Mouse (Mus musculus): ENCODE measurements around the gene Akap8l.
A peak's percentile ranks its signal among the peaks of the same experiment; 100 is the strongest.

The Akap8l gene

GRCm38 (mm10) chr17:32358192-32358942, 8.0 kb upstream of the Akap8l start:
- DNase-seq (ENCODE audit: low spot score in 2 of 2) = no peak

- DNase-seq (ENCODE audit: low spot score in 2 of 2) = no peak
Measured at GRCm38 (mm10) chr17:32356766-32357760, 6.7 kb upstream of the Akap8l start.

DNA sequence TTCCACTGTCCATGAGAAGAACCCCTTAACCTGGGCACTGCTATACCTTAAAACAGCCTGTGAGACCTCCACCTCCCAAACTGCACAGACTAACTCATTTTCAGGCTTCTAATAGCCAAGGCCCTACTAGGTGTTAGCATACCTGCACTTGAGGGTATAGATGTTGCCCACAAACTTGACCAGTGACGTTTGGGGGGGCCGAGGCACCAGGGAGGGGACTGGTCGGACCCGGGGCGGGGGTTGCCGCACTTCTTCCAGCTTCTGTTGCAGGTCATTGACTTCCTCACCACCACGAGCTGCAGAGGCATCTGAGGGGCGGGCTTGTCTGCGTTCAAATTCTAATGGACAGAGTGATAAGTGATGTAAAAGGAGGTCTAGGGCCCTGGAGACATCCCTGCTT, 5.9 kb upstream of the Akap8l start:
- DNase-seq (ENCODE audit: low spot score in 2 of 2) = no peak

GRCm38 (mm10) chr17:32355031-32355430, 4.6 kb upstream of the Akap8l start:
- no peak for DNase-seq (ENCODE audit: low spot score in 2 of 2)

- no peak for DNase-seq (ENCODE audit: low spot score in 2 of 2)
Measured at GRCm38 (mm10) chr17:32354211-32354610, 3.8 kb upstream of the Akap8l start.

DNA sequence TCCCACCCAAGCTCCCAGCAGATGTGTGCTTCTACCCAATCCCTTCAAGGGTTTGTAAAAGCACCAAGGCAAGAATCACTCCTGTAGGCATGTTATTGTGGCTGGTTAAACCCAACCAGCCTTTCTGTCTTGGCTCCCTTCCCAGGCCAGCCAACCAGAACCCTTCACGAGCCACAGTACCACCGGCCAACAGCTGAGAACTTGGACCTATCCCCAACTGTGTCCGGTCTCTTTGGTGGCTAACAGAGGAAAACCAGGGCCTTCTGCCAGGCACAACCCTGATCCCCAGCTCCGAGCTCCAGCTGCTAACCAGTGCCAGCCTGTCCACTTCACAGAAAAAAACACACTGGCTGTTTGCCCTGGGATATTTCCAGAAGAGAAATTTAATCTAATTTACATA, 3.3 kb upstream of the Akap8l start:
- peak in 1 of 2 experiments; percentile 57 for DNase-seq (ENCODE audit: low spot score in 2 of 2)

DNA sequence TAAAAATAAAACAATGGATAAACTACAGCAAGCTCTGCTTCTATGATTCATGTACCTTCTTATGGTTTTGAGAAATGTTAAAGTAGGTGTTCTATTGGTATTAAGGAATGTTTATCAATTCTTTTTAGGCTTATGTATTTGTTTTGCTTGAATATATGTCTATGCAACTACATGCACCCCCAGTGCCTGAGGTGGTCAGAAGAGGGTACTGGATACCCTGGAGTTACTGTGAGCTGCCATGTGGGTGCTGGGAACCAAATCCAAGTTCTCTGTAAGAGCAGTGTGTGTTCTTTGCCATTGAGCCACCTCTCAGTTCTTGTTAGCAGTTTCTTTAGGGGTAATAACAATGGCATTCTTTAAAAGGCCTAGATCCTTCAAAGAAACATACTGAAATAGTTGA, 1.3 kb upstream of the Akap8l start:
- DNase-seq (ENCODE audit: low spot score in 2 of 2) = no peak

DNA sequence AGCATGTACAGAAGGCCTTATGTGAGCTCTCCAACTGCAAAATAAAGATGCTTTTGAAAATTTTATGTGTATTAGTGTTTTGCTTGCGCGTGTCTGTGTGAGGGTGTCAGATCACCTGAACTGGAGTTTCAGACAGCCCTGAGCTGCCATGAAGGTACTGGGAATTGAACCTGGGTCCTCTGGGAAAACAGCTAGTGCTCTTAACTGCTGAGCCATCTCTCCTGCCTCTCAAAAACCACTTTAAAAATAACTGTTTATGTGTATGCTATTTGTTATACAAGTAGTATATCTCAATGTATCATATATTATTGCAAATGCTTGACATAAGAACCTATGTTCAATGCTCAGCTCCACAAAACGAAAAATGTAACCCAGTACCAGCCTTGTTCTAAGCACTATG, 862 bp upstream of the Akap8l start:
- DNase-seq (ENCODE audit: low spot score in 2 of 2) = no peak

- DNase-seq (ENCODE audit: low spot score in 2 of 2) = no peak
Measured at GRCm38 (mm10) chr17:32349851-32350381, 491 bp downstream of the Akap8l start.

DNA sequence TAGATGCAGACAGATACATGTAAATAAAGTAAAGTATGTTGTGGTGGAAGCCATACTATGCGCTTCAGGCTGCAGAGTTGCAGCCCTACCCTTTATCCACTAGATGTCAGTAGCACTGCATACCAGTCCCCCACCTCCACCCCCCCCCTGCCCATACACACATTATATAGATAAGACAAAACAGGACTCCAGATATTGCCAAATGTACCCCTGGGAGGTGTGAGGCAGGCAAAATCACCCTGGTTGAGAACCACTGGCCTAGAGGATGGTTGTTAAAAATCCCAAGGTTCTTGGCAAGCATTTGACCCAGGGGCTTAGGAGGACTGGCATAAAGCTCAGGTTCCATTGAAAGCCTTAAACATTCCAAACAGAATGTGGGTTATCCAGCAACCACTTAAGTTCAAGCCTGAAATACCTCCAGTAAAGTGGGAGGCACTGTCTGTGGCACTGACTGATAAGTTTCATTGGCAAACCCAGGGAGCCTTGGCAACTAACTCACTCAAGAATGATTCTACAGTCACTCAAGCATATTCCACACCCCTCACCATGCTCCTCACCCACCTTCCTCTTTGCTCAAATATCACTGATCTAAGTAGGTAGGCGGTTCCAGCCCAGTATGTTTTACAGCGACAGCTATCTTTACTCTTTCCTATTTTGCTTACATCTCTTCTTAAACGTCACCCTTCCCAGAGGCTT, 1.2 kb downstream of the Akap8l start:
- no peak for DNase-seq (ENCODE audit: low spot score in 2 of 2)

DNA sequence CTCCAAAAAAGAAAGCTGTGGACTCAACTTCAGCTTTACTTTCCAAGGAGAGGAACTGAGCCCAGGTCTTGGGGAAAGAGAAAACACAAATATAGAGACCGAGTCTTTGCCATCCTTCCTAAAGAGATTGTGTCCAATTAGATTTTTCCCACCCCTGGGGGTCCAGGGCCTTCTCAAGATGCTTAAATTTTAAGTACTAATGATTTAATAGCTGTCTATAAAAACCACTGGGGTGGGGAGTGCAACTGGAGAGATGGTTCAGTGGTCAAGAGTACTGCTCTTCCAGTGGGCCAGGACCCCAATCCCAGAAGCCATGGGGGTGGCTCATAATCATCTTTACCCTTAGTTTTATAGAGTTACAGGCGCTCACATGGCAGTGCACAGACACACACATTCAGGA, 2.0 kb downstream of the Akap8l start:
- no peak for DNase-seq (ENCODE audit: low spot score in 2 of 2)

DNA sequence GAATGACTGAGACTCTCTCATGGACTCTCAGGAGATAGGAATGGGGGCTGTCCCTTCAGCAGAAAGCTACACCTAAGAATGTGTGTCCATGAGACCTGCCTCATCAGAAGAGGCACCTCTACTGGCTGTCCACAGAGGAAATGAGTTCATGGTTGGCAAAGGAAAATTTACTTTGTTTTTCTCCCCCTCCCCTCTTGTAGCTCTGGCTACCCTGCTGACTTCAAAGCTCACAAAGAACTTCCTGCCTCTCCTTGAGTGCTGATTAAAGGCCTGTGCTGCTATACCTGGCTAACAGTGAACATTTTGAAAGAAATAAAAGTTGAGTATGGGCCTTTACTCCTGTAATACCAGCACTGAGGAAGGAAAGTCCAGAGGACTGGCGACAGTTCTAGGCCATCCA, 9.3 kb downstream of the Akap8l start:
- DNase-seq (ENCODE audit: low spot score in 2 of 2) = no peak

DNA sequence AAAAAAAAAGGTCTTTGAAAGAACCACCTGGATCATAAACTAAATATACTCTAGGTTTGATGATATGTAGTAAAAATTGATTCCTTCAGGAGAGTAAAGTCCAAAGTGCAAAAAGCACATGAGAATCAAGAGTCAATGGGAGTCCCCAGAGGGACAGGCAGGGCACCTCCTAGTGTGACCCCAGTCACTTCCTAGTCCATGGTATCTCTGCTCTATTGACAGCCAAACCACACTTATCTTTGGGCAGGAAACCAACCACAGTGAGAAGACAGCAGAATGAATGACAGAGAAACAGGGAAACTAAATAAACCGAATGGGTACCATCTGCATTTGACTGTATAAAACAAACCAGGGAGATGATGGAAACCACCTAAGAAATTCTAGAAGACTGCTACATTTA, 10.3 kb downstream of the Akap8l start:
- DNase-seq (ENCODE audit: low spot score in 2 of 2) = no peak

DNA sequence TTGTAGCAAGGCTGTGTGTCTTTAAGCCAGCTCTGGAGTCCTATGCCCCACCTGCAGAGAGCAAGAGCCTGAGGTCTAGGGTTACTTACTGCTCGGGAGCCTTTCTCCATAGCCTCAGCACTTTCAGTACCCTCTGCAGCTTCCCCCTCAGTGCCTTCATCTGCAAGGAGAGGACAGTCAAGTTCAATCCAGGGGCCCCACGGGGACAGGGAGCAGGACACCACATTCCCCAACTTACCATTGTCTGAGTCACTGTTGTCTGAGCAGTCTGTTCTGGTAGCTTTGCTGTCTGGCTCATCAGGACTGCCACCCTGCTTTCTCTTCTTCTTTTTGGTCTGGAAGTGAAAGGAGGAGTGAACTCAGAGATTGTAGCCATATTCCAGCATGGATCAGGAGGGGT, 14.5 kb downstream of the Akap8l start:
- DNase-seq (ENCODE audit: low spot score in 2 of 2) = no peak

- DNase-seq (ENCODE audit: low spot score in 2 of 2) = no peak
Measured at GRCm38 (mm10) chr17:32334921-32335320, 15.5 kb downstream of the Akap8l start.

DNA sequence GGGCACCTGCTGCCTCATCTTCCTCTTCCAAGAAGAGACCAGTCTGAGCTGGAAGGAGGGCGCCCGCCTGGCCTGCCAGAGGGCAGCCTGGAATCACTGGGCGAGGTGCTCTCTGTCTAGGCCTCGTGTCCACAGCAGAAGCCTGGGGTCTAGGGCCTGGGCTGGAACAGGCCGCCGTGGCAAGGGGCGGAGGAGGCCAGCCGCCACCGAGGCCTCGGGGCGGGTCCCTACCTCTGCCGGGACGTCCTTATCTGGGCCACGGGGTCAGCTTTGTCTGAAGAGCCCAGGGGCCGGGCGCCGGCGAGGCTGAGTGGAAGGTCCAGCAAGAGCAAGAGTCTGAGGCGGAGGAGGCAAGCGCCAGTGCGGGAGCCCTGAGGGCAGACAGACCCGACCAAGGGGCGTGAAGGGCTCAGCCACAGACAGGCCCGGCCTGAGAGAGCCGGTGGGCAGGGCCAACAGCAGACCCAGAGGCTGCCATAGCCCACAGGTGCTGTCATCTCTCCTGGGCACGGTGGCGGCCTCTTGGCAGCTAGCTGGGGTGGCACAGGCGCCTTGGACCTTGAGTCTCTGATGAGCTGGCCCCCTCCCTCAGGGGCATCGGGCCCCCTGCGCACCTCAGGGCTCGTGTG, 16.6 kb downstream of the Akap8l start:
- no peak for DNase-seq (ENCODE audit: low spot score in 2 of 2)

DNA sequence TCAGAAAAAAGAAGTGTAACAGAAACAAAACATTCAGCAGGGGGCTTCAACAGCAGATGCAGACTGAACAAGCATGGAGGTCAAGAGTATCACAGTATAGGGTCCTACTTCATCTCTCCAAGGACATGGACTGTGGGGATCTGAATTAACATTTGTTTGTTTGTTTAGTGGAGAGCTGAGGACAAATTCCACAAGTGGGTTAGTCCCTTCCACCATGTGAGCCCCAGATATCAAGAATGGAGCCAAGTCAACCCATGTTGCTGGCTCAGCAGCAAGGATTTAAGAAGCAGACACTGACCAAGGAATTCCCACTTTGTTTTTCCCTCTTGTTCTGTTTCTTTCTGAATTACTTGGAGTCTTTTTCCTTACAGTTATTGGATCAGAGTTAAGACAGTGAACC, 22.9 kb downstream of the Akap8l start:
- no peak for DNase-seq (ENCODE audit: low spot score in 2 of 2)

GRCm38 (mm10) chr17:32322809-32323208, 27.6 kb downstream of the Akap8l start:
- no peak for DNase-seq (ENCODE audit: low spot score in 2 of 2)

DNA sequence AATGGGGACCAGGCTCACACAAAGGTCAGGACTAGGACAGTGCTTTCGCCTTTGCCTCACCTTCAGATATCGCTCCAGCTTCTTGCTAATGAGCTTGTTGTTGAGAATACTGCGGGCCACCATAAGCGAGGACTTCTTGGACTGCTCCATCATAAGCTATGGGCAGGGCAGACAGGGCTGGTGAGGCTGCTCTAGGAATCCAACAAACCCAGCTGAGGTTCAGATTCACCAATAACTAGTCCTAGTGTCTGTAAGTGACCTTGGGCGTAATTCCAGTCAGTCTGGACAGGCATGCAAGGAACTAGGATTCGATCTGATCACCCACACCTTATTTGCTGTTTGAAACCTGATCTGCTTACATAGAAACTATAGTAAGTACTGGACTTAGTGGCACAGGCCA, 28.6 kb downstream of the Akap8l start:
- no peak for DNase-seq (ENCODE audit: low spot score in 2 of 2)

- DNase-seq (ENCODE audit: low spot score in 2 of 2) = no peak
Measured at GRCm38 (mm10) chr17:32321390-32321734, 29.0 kb downstream of the Akap8l start.

GRCm38 (mm10) chr17:32320597-32321389, 29.6 kb downstream of the Akap8l start, which contains the start of gene Akap8:
TSS of gene Akap8 (minus strand) at chr17:32321238.
- peak; percentile 96 to 98 for DNase-seq (ENCODE audit: low spot score in 2 of 2)

Data from urinary bladder, postnatal 36 days (tissue).